In genomic region chr6:90988299-90988625, GRCm38 (mm10) we compare ENCODE assay signal across 7 mouse cellular contexts. TPM values are rescaled to one million over a fixed set of nuclear protein-coding genes. Genes with fewer than 3 reads are reported as not detected.
DNase-seq lines count a peak whose midpoint lies in the region; ATAC-seq lines count a peak whose summit lies in the region.

No protein-coding gene starts in this region.

- peaks cover 2% of the 10 kb centered on the region; the same call in 1 of the 2 replicates for H3K9me3 ChIP-seq in lung, embryonic 16.5 days (ENCODE audit: control insufficient read depth, low read length)
- H3K9me3 ChIP-seq in forebrain, embryonic 10.5 days, result peaks cover 17% of the 10 kb centered on the region; the same call in 1 of the 2 replicates
- no peaks in the 10 kb centered on the region for H3K9me3 ChIP-seq in limb, embryonic 11.5 days (ENCODE audit: control insufficient read depth, low read length)
- 0 out of 2 replicates have a peak, but pooled peaks cover 6% of the 10 kb centered on the region for H3K9me3 ChIP-seq in stomach, embryonic 14.5 days (ENCODE audit: control insufficient read depth, low read depth, low read length)

- peak overlapping the region; percentile 73 for H3K4me3 ChIP-seq in lung, embryonic 16.5 days (ENCODE audit: low read length)
- H3K4me3 ChIP-seq in forebrain, embryonic 10.5 days, result peak overlapping the region; percentile 75
- H3K4me3 ChIP-seq in limb, embryonic 11.5 days (ENCODE audit: low read depth, low read length), result peak overlapping the region; percentile 58
- H3K4me3 ChIP-seq in stomach, embryonic 14.5 days (ENCODE audit: low read depth, low read length), result peak overlapping the region; percentile 70

- no peaks in the 10 kb centered on the region for H3K27me3 ChIP-seq in lung, embryonic 16.5 days (ENCODE audit: control insufficient read depth, insufficient read depth, low read depth, low read length)
- H3K27me3 ChIP-seq in forebrain, embryonic 10.5 days (ENCODE audit: poor library complexity, severe bottlenecking), result peaks cover 37% of the 10 kb centered on the region
- H3K27me3 ChIP-seq in limb, embryonic 11.5 days (ENCODE audit: control insufficient read depth, insufficient read depth, low read length), result peaks cover 7% of the 10 kb centered on the region; the same call in 1 of the 2 replicates
- no peaks in the 10 kb centered on the region for H3K27me3 ChIP-seq in stomach, embryonic 14.5 days (ENCODE audit: control insufficient read depth, insufficient read depth, low read length)

- peak overlapping the region; percentile 71 for H3K27ac ChIP-seq in lung, embryonic 16.5 days (ENCODE audit: low read length)
- H3K27ac ChIP-seq in forebrain, embryonic 10.5 days, result peak overlapping the region; percentile 86
- H3K27ac ChIP-seq in limb, embryonic 11.5 days (replicated peaks; ENCODE audit: low read depth, low read length), result no peak overlapping the region
- 0 out of 2 replicates have a peak overlapping the region, but pooled peaks have one; percentile 21 for H3K27ac ChIP-seq in stomach, embryonic 14.5 days (ENCODE audit: low read length)

- peak overlapping the region; percentile 70 for H3K9ac ChIP-seq in lung, embryonic 16.5 days (ENCODE audit: low read length)
- H3K9ac ChIP-seq in limb, embryonic 11.5 days (ENCODE audit: low read length), result peak overlapping the region; percentile 66
- peak overlapping the region; percentile 69 for H3K9ac ChIP-seq in stomach, embryonic 14.5 days (replicated peaks; ENCODE audit: low read depth, low read length)

- no peaks in the 10 kb centered on the region for H3K36me3 ChIP-seq in lung, embryonic 16.5 days (ENCODE audit: control insufficient read depth, insufficient read depth, low read length)
- no peaks in the 10 kb centered on the region for H3K36me3 ChIP-seq in forebrain, embryonic 10.5 days (replicated peaks)
- H3K36me3 ChIP-seq in limb, embryonic 11.5 days (ENCODE audit: control insufficient read depth, insufficient read depth, low read length), result no peaks in the 10 kb centered on the region
- no peaks in the 10 kb centered on the region for H3K36me3 ChIP-seq in stomach, embryonic 14.5 days (ENCODE audit: control insufficient read depth, insufficient read depth, low read length)

- peaks cover 26% of the 10 kb centered on the region for H3K4me1 ChIP-seq in lung, embryonic 16.5 days (replicated peaks; ENCODE audit: control insufficient read depth, insufficient read depth, low read length)
- H3K4me1 ChIP-seq in forebrain, embryonic 10.5 days, result peaks cover 46% of the 10 kb centered on the region
- H3K4me1 ChIP-seq in limb, embryonic 11.5 days (ENCODE audit: control insufficient read depth, insufficient read depth, low read length), result peaks cover 5% of the 10 kb centered on the region
- peaks cover 6% of the 10 kb centered on the region; the same call in 1 of the 2 replicates for H3K4me1 ChIP-seq in stomach, embryonic 14.5 days (ENCODE audit: control insufficient read depth, insufficient read depth, low read length)

- peak overlapping the region; percentile 100 for H3K4me2 ChIP-seq in lung, embryonic 16.5 days (ENCODE audit: low read depth, low read length)
- H3K4me2 ChIP-seq in limb, embryonic 11.5 days (ENCODE audit: low read depth, severe bottlenecking), result peak overlapping the region; percentile 97
- H3K4me2 ChIP-seq in stomach, embryonic 14.5 days (replicated peaks; ENCODE audit: low read depth, low read length), result peak overlapping the region; percentile 89

- under 1% methylated on average over 29 of the region's 59 CpGs for WGBS in lung, embryonic 16.5 days
- 3% methylated on average over 56 of the region's 59 CpGs for WGBS in forebrain, embryonic 10.5 days
- WGBS in limb, embryonic 11.5 days, result 2% methylated on average over 17 of the region's 59 CpGs
- WGBS in stomach, embryonic 14.5 days, result under 1% methylated on average over 43 of the region's 59 CpGs

- ATAC-seq in lung, embryonic 16.5 days (ENCODE audit: low read depth), result peak; percentile 29
- ATAC-seq in limb, embryonic 11.5 days (ENCODE audit: insufficient number of reproducible peaks, low FRiP score, low TSS enrichment, low read depth), result peak; percentile 10; the same call in 1 of the 2 replicates
- peak; percentile 4; the same call in 1 of the 2 replicates for ATAC-seq in stomach, embryonic 14.5 days (ENCODE audit: insufficient number of reproducible peaks, insufficient read depth, low FRiP score, low read depth)

- DNase-seq in lung, postnatal 36 days, result no peak
- DNase-seq in forebrain, embryonic 10.5 days (ENCODE audit: extremely low spot score, low spot score), result no peak
- DNase-seq in limb, embryonic 11.5 days (ENCODE audit: low spot score), result no peak
- no peak for DNase-seq in ovary, postnatal 14 days (ENCODE audit: low spot score)
- DNase-seq in Muller cell, postnatal 12 days (ENCODE audit: inconsistent ontology term), result no peak

RNA-seq across cellular contexts. Expression of gene Iqsec1, which starts 0.2 kb away (rescaled TPM):
- 11.7 and 11.9 TPM in 2 replicates for polyA plus RNA-seq in lung, embryonic 16.5 days (2015; fragmentation: Nextera tagmentation; extraction: Ambion mirVana)
- 7.4 and 8.7 TPM in 2 replicates for polyA plus RNA-seq in forebrain, embryonic 10.5 days (2016; fragmentation: Nextera tagmentation; extraction: Ambion mirVana)
- polyA plus RNA-seq in limb, embryonic 11.5 days (2014; fragmentation: Nextera tagmentation; extraction: Ambion mirVana), result 8.5 TPM in 2 replicates
- polyA plus RNA-seq in stomach, embryonic 14.5 days (2014; fragmentation: Nextera tagmentation; extraction: Ambion mirVana), result 16.0 TPM in 2 replicates
